Mouse (Mus musculus): ENCODE results near the gene Mpp3. TPM values are rescaled to one million over a fixed set of nuclear protein-coding genes. Genes with fewer than 3 reads are reported as not detected.

Mpp3 gene
- polyA plus RNA-seq, 1 experiment from 2014 or later, result 16.1 TPM

DNA sequence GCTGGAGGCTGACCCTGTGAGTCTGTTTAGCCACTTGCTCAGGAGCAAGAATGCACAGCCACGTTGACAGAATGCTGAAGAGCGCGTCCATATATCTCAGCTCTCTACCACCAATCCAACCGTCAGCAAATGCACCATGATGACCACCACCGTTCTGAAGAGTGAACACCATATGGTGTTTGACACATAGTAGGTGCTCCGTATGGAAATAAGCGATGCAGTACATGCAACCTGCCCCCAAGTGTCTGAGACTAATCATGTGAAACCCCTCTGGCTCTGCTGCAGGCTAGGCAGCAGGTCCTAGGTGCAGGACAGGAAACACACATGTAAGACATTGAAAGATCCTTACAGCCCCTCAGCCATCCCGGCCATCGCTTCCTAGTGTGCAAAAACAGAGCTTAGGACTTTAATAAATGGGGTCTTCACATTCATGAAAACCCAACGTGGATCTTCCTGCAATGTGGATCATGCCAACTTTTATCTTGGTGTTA lies 44.8 kb downstream of the Mpp3 start:
- WGBS, result 78% methylated on average over 10 of the region's 10 CpGs
- Histone ChIP-seq H3K36me3 (replicated peaks) (peaks cover 12% of the 10 kb centered on the region; the same call in 1 of the 2 replicates), H3K4me3 (peak overlapping the region; percentile 78), H3K27ac (0 out of 2 replicates have a peak overlapping the region, but pooled peaks have one; percentile 2), H3K9me3 (no peaks in the 10 kb centered on the region), H3K4me1 (peaks cover 44% of the 10 kb centered on the region), H3K27me3 (ENCODE audit: poor library complexity, severe bottlenecking) (peaks cover 40% of the 10 kb centered on the region)
- DNase-seq (ENCODE audit: extremely low spot score, low spot score), result no peak

GRCm38 (mm10) chr11:101982981-101983411 lies 45.3 kb downstream of the Mpp3 start:
- Histone ChIP-seq H3K9me3 (no peaks in the 10 kb centered on the region), H3K27me3 (ENCODE audit: poor library complexity, severe bottlenecking) (peaks cover 35% of the 10 kb centered on the region), H3K27ac (peak overlapping the region; percentile 40; the same call in 1 of the 2 replicates), H3K36me3 (replicated peaks) (peaks cover 12% of the 10 kb centered on the region; the same call in 1 of the 2 replicates), H3K4me3 (peak overlapping the region; percentile 78; the same call in 1 of the 2 replicates), H3K4me1 (peaks cover 44% of the 10 kb centered on the region)
- 62% methylated on average over 6 of the region's 6 CpGs for WGBS
- DNase-seq (ENCODE audit: extremely low spot score, low spot score), result no peak

GRCm38 (mm10) chr11:101981850-101982249 lies 46.4 kb downstream of the Mpp3 start:
- no peak for DNase-seq (ENCODE audit: extremely low spot score, low spot score)
- H3K36me3 ChIP-seq (replicated peaks), result peaks cover 15% of the 10 kb centered on the region
- peaks cover 25% of the 10 kb centered on the region for H3K27me3 ChIP-seq (ENCODE audit: poor library complexity, severe bottlenecking)
- H3K4me1 ChIP-seq, result peaks cover 53% of the 10 kb centered on the region
- H3K4me3 ChIP-seq, result no peak overlapping the region
- 89% methylated on average over 12 of the region's 12 CpGs for WGBS
- no peak overlapping the region for H3K27ac ChIP-seq
- no peaks in the 10 kb centered on the region for H3K9me3 ChIP-seq

DNA sequence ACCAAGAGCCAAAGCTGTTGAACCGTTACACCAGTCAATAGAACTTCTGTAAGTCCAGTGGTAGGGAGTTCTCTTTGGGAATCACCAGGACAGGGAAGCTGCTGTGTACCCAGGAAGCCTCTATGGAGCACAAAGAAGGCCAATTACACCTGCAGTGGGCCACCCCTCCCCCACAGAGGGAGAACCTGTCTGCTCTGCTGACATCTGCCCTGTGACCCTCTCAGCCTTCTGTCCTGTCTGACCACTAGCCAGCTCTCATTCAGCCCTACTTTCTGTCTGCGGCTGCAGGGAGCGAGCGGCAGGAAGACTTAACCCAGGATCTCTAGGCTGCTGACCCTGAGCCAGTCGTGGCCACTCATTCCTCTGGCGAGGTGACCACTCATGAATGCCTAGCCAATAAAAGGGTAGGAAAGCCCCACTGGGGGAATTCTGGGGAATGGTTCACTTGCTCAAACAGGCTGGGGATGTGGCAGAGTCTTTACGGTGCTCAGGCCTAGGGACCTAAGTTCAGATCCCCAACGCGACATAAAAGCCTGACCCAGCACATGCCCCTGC lies 47.6 kb downstream of the Mpp3 start:
- DNase-seq (ENCODE audit: extremely low spot score, low spot score), result no peak
- peaks cover 21% of the 10 kb centered on the region for H3K36me3 ChIP-seq (replicated peaks)
- H3K9me3 ChIP-seq, result no peaks in the 10 kb centered on the region
- peaks cover 53% of the 10 kb centered on the region for H3K4me1 ChIP-seq
- 78% methylated on average over 9 of the region's 9 CpGs for WGBS
- H3K27ac ChIP-seq, result no peak overlapping the region
- no peak overlapping the region for H3K4me3 ChIP-seq
- H3K27me3 ChIP-seq (ENCODE audit: poor library complexity, severe bottlenecking), result peaks cover 16% of the 10 kb centered on the region

- 89% methylated on average over 5 of the region's 5 CpGs for WGBS
- Histone ChIP-seq H3K4me1 (peaks cover 47% of the 10 kb centered on the region), H3K27me3 (ENCODE audit: poor library complexity, severe bottlenecking) (peaks cover 4% of the 10 kb centered on the region), H3K36me3 (replicated peaks) (peaks cover 26% of the 10 kb centered on the region), H3K27ac (no peak overlapping the region), H3K4me3 (no peak overlapping the region), H3K9me3 (no peaks in the 10 kb centered on the region)
- DNase-seq (ENCODE audit: extremely low spot score, low spot score), result no peak
Measured at GRCm38 (mm10) chr11:101979140-101979539, 49.1 kb downstream of the Mpp3 start.

DNA sequence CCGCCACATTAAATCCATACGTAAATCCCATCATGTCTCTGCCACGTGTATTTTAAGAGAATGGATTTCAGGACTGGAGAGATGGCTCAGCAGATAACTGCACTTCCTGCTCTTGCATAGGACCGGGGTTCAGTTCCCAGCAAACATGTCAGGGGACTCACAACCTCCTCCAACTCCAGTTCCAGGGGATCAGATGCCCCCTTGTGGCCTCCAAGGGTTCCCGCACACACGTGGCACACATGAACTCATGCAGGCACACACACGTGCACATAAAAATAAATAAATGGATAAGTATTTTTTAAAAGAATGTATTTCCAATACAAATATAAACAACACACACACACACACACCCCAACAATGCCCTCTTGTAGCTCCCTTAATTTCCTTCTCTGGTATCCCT lies 51.3 kb downstream of the Mpp3 start:
- no peak overlapping the region for H3K4me3 ChIP-seq
- H3K36me3 ChIP-seq (replicated peaks), result peaks cover 28% of the 10 kb centered on the region
- H3K27ac ChIP-seq, result no peak overlapping the region
- H3K27me3 ChIP-seq (ENCODE audit: poor library complexity, severe bottlenecking), result no peaks in the 10 kb centered on the region
- no peaks in the 10 kb centered on the region for H3K9me3 ChIP-seq
- no peak for DNase-seq (ENCODE audit: extremely low spot score, low spot score)
- WGBS, result 96% methylated on average over 7 of the region's 7 CpGs
- peaks cover 29% of the 10 kb centered on the region for H3K4me1 ChIP-seq

GRCm38 (mm10) chr11:101974923-101975322 lies 53.3 kb downstream of the Mpp3 start:
- no peak for DNase-seq (ENCODE audit: extremely low spot score, low spot score)
- Histone ChIP-seq H3K36me3 (replicated peaks) (peaks cover 18% of the 10 kb centered on the region), H3K27ac (no peak overlapping the region), H3K4me3 (no peak overlapping the region), H3K9me3 (no peaks in the 10 kb centered on the region), H3K4me1 (peaks cover 19% of the 10 kb centered on the region), H3K27me3 (ENCODE audit: poor library complexity, severe bottlenecking) (no peaks in the 10 kb centered on the region)
- 59% methylated on average over 9 of the region's 9 CpGs for WGBS

DNA sequence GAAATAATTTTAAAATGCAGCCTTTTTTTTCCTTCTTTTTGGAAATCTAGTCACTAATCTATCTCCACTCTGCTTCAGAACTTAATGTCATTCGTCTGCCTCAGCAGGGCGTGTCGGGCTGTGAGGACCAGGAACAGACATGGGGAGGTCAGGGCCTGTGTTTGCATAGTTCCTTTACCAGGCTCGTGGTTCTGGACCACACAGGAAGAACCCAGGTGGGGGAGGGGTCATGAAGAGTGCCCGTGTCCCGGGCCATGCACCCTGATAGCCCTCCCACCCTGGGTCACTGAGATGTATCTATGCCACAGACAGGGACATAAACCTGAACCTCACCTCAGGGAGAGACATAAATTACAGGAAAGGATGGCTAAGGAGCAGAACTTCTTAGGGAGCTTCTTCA lies 54.1 kb downstream of the Mpp3 start:
- no peak for DNase-seq (ENCODE audit: extremely low spot score, low spot score)
- no peak overlapping the region for H3K4me3 ChIP-seq
- 71% methylated on average over 6 of the region's 6 CpGs for WGBS
- H3K36me3 ChIP-seq (replicated peaks), result peaks cover 16% of the 10 kb centered on the region
- no peak overlapping the region for H3K27ac ChIP-seq
- H3K27me3 ChIP-seq (ENCODE audit: poor library complexity, severe bottlenecking), result no peaks in the 10 kb centered on the region
- H3K9me3 ChIP-seq, result no peaks in the 10 kb centered on the region
- H3K4me1 ChIP-seq, result peaks cover 19% of the 10 kb centered on the region

DNA sequence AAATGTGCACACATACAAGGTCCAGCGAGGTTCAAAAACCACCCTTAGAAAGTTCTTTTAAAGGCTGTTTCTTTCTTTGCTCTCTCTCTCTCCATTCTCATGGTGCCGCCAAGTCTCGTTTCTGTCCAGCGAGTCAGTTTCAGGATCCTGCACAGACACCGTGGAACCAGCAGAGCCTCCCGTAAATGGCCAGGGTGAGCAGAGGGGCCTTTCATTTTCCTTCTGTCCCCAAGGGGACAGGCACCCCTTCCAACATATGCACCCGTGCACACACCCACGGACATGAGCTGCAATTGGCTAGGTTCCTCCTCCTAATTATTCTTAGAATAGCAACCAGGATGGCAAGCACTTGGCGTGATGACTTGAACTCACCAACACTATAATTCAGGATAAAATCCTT lies 54.8 kb downstream of the Mpp3 start:
- H3K4me3 ChIP-seq, result no peak overlapping the region
- H3K36me3 ChIP-seq (replicated peaks), result peaks cover 16% of the 10 kb centered on the region
- WGBS, result 89% methylated on average over 9 of the region's 9 CpGs
- no peak for DNase-seq (ENCODE audit: extremely low spot score, low spot score)
- H3K27ac ChIP-seq, result no peak overlapping the region
- H3K27me3 ChIP-seq (ENCODE audit: poor library complexity, severe bottlenecking), result peaks cover 2% of the 10 kb centered on the region
- no peaks in the 10 kb centered on the region for H3K9me3 ChIP-seq
- H3K4me1 ChIP-seq, result peaks cover 22% of the 10 kb centered on the region

DNA sequence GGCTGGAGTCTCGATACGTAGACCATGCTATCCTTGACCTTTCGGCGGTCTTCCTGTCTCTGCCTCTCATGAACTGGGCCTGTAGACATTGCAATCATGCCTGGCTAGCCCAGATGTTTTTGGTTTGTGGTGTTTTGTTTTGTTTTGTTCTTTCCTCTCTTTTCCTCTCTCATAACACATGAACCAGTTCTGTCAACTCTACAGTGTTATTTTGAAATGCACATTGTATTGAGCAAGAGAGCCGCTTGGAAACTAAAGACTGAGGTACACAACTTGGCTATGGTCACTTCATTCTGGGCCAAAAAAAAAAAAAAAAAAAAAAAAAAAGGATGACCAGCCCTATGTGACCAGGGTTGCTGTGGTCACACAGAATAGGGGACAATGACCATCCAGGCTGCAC lies 55.6 kb downstream of the Mpp3 start:
- 95% methylated on average over 5 of the region's 5 CpGs for WGBS
- DNase-seq (ENCODE audit: extremely low spot score, low spot score), result no peak
- H3K4me1 ChIP-seq, result peaks cover 23% of the 10 kb centered on the region

DNA sequence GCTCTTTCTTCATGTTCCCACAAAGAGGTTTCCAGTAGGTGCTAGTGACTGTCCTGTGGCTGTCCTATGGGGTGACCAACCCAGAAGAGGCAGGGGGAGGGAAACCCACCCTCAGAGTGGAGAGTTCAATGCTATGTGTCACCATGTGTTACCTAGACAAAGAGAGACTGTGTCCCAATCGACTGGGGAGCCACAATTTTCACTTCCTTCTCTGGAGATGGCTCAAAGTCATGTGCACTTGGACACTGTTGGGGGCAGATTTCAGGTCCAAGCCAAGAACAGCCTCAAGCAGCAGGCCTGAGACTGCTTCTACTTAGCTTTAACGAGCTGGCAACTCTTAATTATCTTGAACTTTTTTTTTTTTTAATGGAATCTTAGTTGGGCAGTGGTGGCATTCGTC lies 56.2 kb downstream of the Mpp3 start:
- H3K27ac ChIP-seq, result no peak overlapping the region
- peaks cover 16% of the 10 kb centered on the region for H3K27me3 ChIP-seq (ENCODE audit: poor library complexity, severe bottlenecking)
- no peak overlapping the region for H3K4me3 ChIP-seq
- no peaks in the 10 kb centered on the region for H3K9me3 ChIP-seq
- DNase-seq (ENCODE audit: extremely low spot score, low spot score), result no peak
- H3K36me3 ChIP-seq (replicated peaks), result peaks cover 16% of the 10 kb centered on the region
- peaks cover 23% of the 10 kb centered on the region for H3K4me1 ChIP-seq
- 84% methylated on average over 3 of the region's 3 CpGs for WGBS

More for the DNA sequence above, 55.6 kb downstream of the Mpp3 start:
- Histone ChIP-seq H3K27ac (no peak overlapping the region), H3K27me3 (ENCODE audit: poor library complexity, severe bottlenecking) (peaks cover 10% of the 10 kb centered on the region), H3K9me3 (no peaks in the 10 kb centered on the region), H3K36me3 (replicated peaks) (peaks cover 16% of the 10 kb centered on the region), H3K4me3 (no peak overlapping the region)

DNA sequence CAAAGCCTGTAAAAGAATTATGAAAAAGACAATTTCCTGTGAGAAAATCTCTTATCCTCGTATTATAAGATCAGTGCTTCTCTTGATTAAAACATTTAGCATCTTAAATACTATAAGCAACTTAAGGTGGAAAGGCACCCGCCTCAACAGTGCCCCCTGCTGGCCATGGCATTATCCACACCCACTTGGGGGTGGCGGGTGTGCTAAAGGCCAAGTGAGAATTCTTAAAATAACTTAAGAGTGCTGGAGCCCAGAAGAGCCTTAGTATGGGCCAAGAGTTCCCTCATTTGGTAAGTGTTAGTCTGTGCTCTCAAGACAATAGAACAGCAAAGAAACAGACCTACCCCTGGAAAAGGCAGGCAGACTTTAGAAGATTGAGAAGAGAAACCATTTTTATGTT lies 56.9 kb downstream of the Mpp3 start:
- WGBS, result 45% methylated on average over 3 of the region's 3 CpGs
- peaks cover 30% of the 10 kb centered on the region for H3K4me1 ChIP-seq
- H3K27me3 ChIP-seq (ENCODE audit: poor library complexity, severe bottlenecking), result peaks cover 23% of the 10 kb centered on the region
- H3K36me3 ChIP-seq (replicated peaks), result peaks cover 9% of the 10 kb centered on the region
- DNase-seq (ENCODE audit: extremely low spot score, low spot score), result no peak
- H3K4me3 ChIP-seq, result no peak overlapping the region
- no peaks in the 10 kb centered on the region for H3K9me3 ChIP-seq
- H3K27ac ChIP-seq, result no peak overlapping the region

GRCm38 (mm10) chr11:101969835-101970234 lies 58.4 kb downstream of the Mpp3 start:
- Histone ChIP-seq H3K4me1 (peaks cover 46% of the 10 kb centered on the region), H3K36me3 (replicated peaks) (peaks cover 7% of the 10 kb centered on the region)
- 84% methylated on average over 13 of the region's 13 CpGs for whole genome bisulfite sequencing

More at GRCm38 (mm10) chr11:101969835-101970234, 58.4 kb downstream of the Mpp3 start:
- Histone ChIP-seq H3K27ac (no peak overlapping the region), H3K9me3 (no peaks in the 10 kb centered on the region), H3K27me3 (ENCODE audit: poor library complexity, severe bottlenecking) (peaks cover 39% of the 10 kb centered on the region), H3K4me3 (no peak overlapping the region)
- no peak for DNase-seq (ENCODE audit: extremely low spot score, low spot score)
